Comparison of ENCODE assay signal across 9 mouse cellular contexts in the genomic region with DNA sequence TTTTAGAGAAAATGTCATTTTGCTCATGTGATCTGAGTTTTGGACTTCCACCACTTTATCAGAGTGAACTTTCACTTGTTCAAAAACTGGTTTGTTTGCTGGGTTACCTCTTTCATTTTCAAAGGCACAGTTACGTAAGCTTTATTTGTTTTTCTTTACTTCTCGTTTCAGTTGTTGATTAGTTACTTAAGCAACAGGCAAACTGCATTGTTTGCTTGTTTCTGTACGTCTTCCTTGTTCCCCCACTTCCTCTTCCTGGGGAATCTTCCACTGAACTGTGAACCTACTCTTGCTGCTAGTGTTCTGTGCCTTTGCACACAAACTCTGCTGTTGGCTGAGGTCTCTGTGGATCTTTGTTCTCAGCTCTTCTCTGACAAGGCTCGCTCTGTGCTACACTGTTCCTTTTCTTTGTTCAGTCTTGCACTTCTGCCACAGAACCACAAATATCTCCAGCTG. TPM values are rescaled to one million over a fixed set of nuclear protein-coding genes. Genes with fewer than 3 reads are reported as not detected.
A peak's percentile ranks its signal among the peaks of the same experiment; 100 is the strongest.
DNase-seq lines count a peak whose midpoint lies in the region; ATAC-seq and TF ChIP-seq lines count a peak whose summit lies in the region.
"Had no signal": no experiment of that assay in that cellular context is flagged by ENCODE, and none has a peak within 500 bp of the region (broad histone marks: within the 10 kb centered on the region; RNA-seq: fewer than 3 reads in every experiment).

A gene (plus strand): TSS at position 76 of the 456 bp plus-strand sequence.

- no peaks in the 10 kb centered on the region for H3K27me3 ChIP-seq in hindbrain, postnatal 0 days (ENCODE audit: insufficient read depth, low read length)
- H3K27me3 ChIP-seq in hindbrain, embryonic 13.5 days = no peaks in the 10 kb centered on the region
- H3K27me3 ChIP-seq in limb, embryonic 12.5 days = no peaks in the 10 kb centered on the region
- H3K27me3 ChIP-seq: heart, embryonic 13.5 days had no signal

- ATAC-seq in hindbrain, postnatal 0 days = peak; percentile 74; the same call in 1 of the 2 replicates
- ATAC-seq in hindbrain, embryonic 13.5 days (ENCODE audit: low FRiP score) = no peak
- ATAC-seq in limb, embryonic 12.5 days (ENCODE audit: insufficient number of reproducible peaks, insufficient read depth, low FRiP score, low TSS enrichment, low read depth) = no peak

- H3K9ac ChIP-seq in hindbrain, postnatal 0 days (replicated peaks; ENCODE audit: low read length) = no peak within 1 kb of the TSS
- H3K9ac ChIP-seq in hindbrain, embryonic 13.5 days = no peak within 1 kb of the TSS
- no peak within 1 kb of the TSS for H3K9ac ChIP-seq in limb, embryonic 12.5 days (replicated peaks)
- H3K9ac ChIP-seq: heart, embryonic 13.5 days had no signal

- H3K4me2 ChIP-seq in hindbrain, postnatal 0 days (ENCODE audit: low read depth, low read length) = peak within 1 kb of the TSS; percentile 33
- H3K4me2 ChIP-seq in hindbrain, embryonic 13.5 days = no peak within 1 kb of the TSS
- H3K4me2 ChIP-seq in limb, embryonic 12.5 days = no peak within 1 kb of the TSS
- H3K4me2 ChIP-seq: heart, embryonic 13.5 days had no signal

- no peaks in the 10 kb centered on the region for H3K36me3 ChIP-seq in hindbrain, postnatal 0 days (ENCODE audit: insufficient read depth, low read length)
- no peaks in the 10 kb centered on the region for H3K36me3 ChIP-seq in hindbrain, embryonic 13.5 days
- no peaks in the 10 kb centered on the region for H3K36me3 ChIP-seq in limb, embryonic 12.5 days
- H3K36me3 ChIP-seq: heart, embryonic 13.5 days had no signal

- DNase-seq in hindbrain, postnatal 0 days (ENCODE audit: low spot score) = peak; percentile 15
- DNase-seq in cerebellum, adult 9-11 months = peak; percentile 7
- DNase-seq in heart, postnatal 36 days = peak; percentile 46 to 52
- DNase-seq in right cerebral cortex, postnatal 36 days (ENCODE audit: low spot score in 2 of 2) = peak; percentile 3 to 6
- no peak for DNase-seq in embryo, embryonic 9.5 days (ENCODE audit: extremely low spot score)
- no peak for DNase-seq in ovary, postnatal 10 days (ENCODE audit: low spot score)

- H3K4me3 ChIP-seq in hindbrain, postnatal 0 days (ENCODE audit: low read length) = peak within 1 kb of the TSS; percentile 13; the same call in 1 of the 2 replicates
- no peak within 1 kb of the TSS for H3K4me3 ChIP-seq in hindbrain, embryonic 13.5 days
- no peak within 1 kb of the TSS for H3K4me3 ChIP-seq in limb, embryonic 12.5 days (replicated peaks)
- H3K4me3 ChIP-seq: heart, embryonic 13.5 days had no signal

- H3K4me1 ChIP-seq in hindbrain, postnatal 0 days (ENCODE audit: insufficient read depth, low read length) = no peaks in the 10 kb centered on the region
- H3K4me1 ChIP-seq in hindbrain, embryonic 13.5 days (replicated peaks) = no peaks in the 10 kb centered on the region
- peaks cover 4% of the 10 kb centered on the region; the same call in 1 of the 2 replicates for H3K4me1 ChIP-seq in limb, embryonic 12.5 days (replicated peaks)

- intact Hi-C loops in heart, postnatal 36 days (cut with DNase I) = no loop called here

- WGBS in hindbrain, postnatal 0 days = 51% methylated on average over 4 of the region's 4 CpGs
- WGBS in hindbrain, embryonic 13.5 days = 61% methylated on average over 4 of the region's 4 CpGs
- WGBS in limb, embryonic 12.5 days = 67% methylated on average over 4 of the region's 4 CpGs

- H3K27ac ChIP-seq in hindbrain, postnatal 0 days = peak within 1 kb of the TSS; percentile 64; the same call in 1 of the 2 replicates
- no peak within 1 kb of the TSS for H3K27ac ChIP-seq in hindbrain, embryonic 13.5 days
- 0 out of 2 replicates have a peak within 1 kb of the TSS, but pooled peaks have one; percentile 12 for H3K27ac ChIP-seq in limb, embryonic 12.5 days
- H3K27ac ChIP-seq: heart, embryonic 13.5 days had no signal

- no peaks in the 10 kb centered on the region for H3K9me3 ChIP-seq in hindbrain, postnatal 0 days (ENCODE audit: low read length)
- no peaks in the 10 kb centered on the region for H3K9me3 ChIP-seq in hindbrain, embryonic 13.5 days
- H3K9me3 ChIP-seq in limb, embryonic 12.5 days = no peaks in the 10 kb centered on the region
- H3K9me3 ChIP-seq: heart, embryonic 13.5 days had no signal

- TF ChIP-seq CTCF in hindbrain, postnatal 0 days (IDR thresholded peaks at IDR 0.05; ENCODE audit: low read depth) = no peak

RNA-seq across cellular contexts. Expression of the gene that starts here (rescaled TPM):
- total RNA-seq in hindbrain, postnatal 0 days (2014; rRNA removed) = 1.9 and 2.4 TPM in 2 replicates
- 2.5 TPM in 2 replicates for polyA plus RNA-seq in hindbrain, postnatal 0 days (2015; fragmentation: Nextera tagmentation; extraction: Ambion mirVana)
- 0.90 and 1.00 TPM in 2 replicates for polyA plus RNA-seq in hindbrain, embryonic 13.5 days (2015; fragmentation: Nextera tagmentation; extraction: Ambion mirVana)
- total RNA-seq in heart, postnatal 36 days (2021) = 1 to 10 TPM; 1.7 to 2.2 TPM
- polyA plus RNA-seq in limb, embryonic 12.5 days (2016; fragmentation: Nextera tagmentation; extraction: Ambion mirVana) = 0.31 and 0.46 TPM in 2 replicates

Comparison
In these comparisons a context has a peak if more than half of its experiments do, and no peak if none do; other contexts are left out.
1. DNase-seq: peak in hindbrain, postnatal 0 days (single experiment), cerebellum, adult 9-11 months (single experiment), heart, postnatal 36 days (2 of 2) and right cerebral cortex, postnatal 36 days (2 of 2); none in embryo, embryonic 9.5 days (single experiment) and ovary, postnatal 10 days (single experiment).